Mouse (Mus musculus): Measurements from ENCODE around the gene Slco1a6. TPM values are rescaled to one million over a fixed set of nuclear protein-coding genes. Genes with fewer than 3 reads are reported as not detected.
"Not testable (repeated sequence)": the region's sequence is repeated elsewhere in the genome, so short reads cannot be mapped to it uniquely, and the experiment has no call there.

Gene Slco1a6
- polyA plus RNA-seq, 1 experiment from 2014 or later = not detected

DNA sequence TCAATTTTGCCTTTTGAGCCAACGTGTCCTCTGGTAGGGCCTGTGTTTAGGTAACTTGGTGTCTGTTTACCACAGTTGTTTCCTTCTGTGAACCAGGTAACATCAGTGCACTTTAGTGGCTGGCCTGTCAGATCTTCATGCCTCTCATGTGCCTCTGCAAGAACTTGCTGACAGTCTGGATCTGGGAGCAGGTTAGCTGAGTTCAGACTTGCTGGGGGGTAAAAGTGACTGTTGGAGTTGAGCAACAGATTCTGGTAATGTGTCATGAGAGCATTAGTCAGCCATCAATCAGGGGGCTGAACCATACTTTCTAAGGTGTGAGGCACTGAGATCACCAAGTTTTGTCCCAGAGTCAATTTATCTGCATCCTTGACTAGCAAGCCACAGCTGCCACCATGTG lies 16.4 kb downstream of the Slco1a6 start:
- H3K4me3 ChIP-seq (ENCODE audit: low read depth, low read length) = no peak overlapping the region
- ATAC-seq (replicated peaks; ENCODE audit: low FRiP score) (no peak), DNase-seq (ENCODE audit: low spot score) (no peak)
- no peaks in the 10 kb centered on the region for H3K9me3 ChIP-seq (ENCODE audit: control insufficient read depth, low read length)
- H3K27ac ChIP-seq (ENCODE audit: low read depth, low read length) = no peak overlapping the region
- H3K9ac ChIP-seq (ENCODE audit: low read depth, low read length) = no peak overlapping the region
- H3K4me2 ChIP-seq = no peak overlapping the region
- WGBS = 65% methylated on average over 1 of the region's 1 CpGs
- H3K36me3 ChIP-seq (ENCODE audit: control insufficient read depth, insufficient read depth, low read length) = no peaks in the 10 kb centered on the region
- no peaks in the 10 kb centered on the region for H3K27me3 ChIP-seq (replicated peaks; ENCODE audit: control insufficient read depth, insufficient read depth, low read length)
- no peaks in the 10 kb centered on the region for H3K4me1 ChIP-seq (replicated peaks; ENCODE audit: control insufficient read depth, insufficient read depth, low read length)

DNA sequence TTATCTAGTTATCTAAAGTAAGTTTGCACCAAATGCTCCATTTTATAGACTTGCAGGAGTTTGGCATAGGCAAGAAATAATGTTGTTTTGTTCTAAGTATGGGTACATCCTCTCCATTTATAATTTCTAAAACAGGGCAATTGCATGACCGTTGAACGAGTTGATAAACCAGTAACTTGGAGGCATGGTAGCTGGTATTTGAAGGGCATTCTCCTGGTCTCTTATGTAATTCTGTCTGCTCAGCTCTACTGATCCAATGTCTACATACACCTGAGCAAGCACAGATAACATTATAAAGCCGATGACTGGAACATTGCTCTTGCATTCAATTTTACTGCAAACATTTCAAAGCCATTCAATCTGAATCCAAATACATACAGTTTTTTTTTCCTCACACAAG lies 20.9 kb downstream of the Slco1a6 start:
- Histone ChIP-seq H3K4me2 (no peak overlapping the region), H3K4me3 (ENCODE audit: low read depth, low read length) (no peak overlapping the region), H3K27ac (ENCODE audit: low read depth, low read length) (no peak overlapping the region), H3K36me3 (ENCODE audit: control insufficient read depth, insufficient read depth, low read length) (no peaks in the 10 kb centered on the region), H3K27me3 (replicated peaks; ENCODE audit: control insufficient read depth, insufficient read depth, low read length) (no peaks in the 10 kb centered on the region), H3K9me3 (ENCODE audit: control insufficient read depth, low read length) (no peaks in the 10 kb centered on the region), H3K9ac (ENCODE audit: low read depth, low read length) (no peak overlapping the region), H3K4me1 (replicated peaks; ENCODE audit: control insufficient read depth, insufficient read depth, low read length) (no peaks in the 10 kb centered on the region)
- no peak for DNase-seq (ENCODE audit: low spot score)
- no peak for ATAC-seq (replicated peaks; ENCODE audit: low FRiP score)
- 89% methylated on average over 3 of the region's 3 CpGs for WGBS

DNA sequence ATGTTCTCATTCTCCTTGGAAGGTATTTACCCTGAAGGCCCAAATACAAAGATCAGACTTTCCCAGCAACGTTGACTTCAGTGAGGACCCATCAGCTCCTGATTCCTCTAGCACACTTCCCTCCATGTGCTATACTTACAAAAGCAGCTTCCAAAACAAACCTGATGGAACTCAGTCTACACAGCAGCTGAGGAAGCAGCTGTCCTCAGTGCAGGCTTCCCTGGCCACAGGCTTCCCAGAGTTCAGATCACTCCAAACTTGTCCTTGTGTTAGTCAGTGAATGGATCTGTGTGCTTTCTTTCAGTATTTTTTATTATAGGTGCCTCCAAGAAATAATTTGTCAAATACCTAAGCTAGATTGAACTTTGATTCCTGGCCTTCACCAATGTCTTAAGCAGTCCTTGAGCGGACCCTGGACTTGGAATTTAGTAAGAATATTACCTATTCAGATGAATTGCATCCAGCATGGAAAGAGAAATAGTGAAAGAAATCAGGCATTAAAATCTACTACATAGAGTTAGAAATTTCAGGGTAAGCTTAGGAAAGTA lies 22.4 kb downstream of the Slco1a6 start:
- no peak overlapping the region for H3K9ac ChIP-seq (ENCODE audit: low read depth, low read length)
- no peaks in the 10 kb centered on the region for H3K4me1 ChIP-seq (replicated peaks; ENCODE audit: control insufficient read depth, insufficient read depth, low read length)
- 70% methylated on average over 2 of the region's 2 CpGs for WGBS
- H3K4me2 ChIP-seq = no peak overlapping the region
- H3K27me3 ChIP-seq (replicated peaks; ENCODE audit: control insufficient read depth, insufficient read depth, low read length) = no peaks in the 10 kb centered on the region
- H3K4me3 ChIP-seq (ENCODE audit: low read depth, low read length) = no peak overlapping the region
- DNase-seq (ENCODE audit: low spot score) (no peak), ATAC-seq (replicated peaks; ENCODE audit: low FRiP score) (no peak)
- H3K36me3 ChIP-seq (ENCODE audit: control insufficient read depth, insufficient read depth, low read length) = no peaks in the 10 kb centered on the region
- no peaks in the 10 kb centered on the region for H3K9me3 ChIP-seq (ENCODE audit: control insufficient read depth, low read length)
- no peak overlapping the region for H3K27ac ChIP-seq (ENCODE audit: low read depth, low read length)

DNA sequence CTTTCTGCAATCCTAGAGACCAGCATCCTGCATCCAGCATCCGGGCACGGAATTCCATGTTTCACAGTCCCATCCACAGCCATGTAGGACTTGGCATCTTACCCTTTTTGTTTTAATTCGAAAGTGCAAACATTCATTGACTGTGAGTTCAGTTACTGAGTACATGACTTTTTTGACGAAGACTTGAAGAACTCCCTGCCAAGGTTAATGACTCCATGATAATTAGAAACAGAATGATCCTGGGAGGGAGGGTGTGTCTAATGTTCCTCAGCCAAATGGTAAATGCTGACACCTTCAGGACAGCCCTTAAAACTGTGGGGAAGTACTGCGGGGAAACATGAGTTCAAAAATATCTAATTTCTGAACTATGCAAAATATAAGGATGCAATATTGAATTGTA lies 44.9 kb downstream of the Slco1a6 start:
- WGBS = 78% methylated on average over 5 of the region's 5 CpGs

DNA sequence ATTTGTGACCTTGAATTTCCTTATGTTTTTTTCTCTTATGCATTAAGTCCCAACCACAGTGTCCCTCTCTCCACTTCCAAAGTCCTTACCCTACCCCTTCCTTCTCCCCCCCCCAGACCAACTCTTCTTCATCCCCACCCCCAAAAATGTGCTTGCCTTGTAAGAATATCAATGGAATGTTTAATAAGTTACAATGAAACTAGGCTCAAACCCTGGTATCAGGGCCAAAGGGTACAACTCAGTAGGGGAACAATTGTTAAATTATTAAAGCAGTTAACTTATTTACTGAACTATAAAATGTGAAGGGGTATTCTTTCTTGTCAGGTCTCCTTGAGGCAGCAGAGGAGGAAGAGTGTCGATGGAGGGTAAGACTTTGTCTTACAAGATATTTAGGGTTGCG lies 47.1 kb downstream of the Slco1a6 start:
- Histone ChIP-seq H3K4me2 (no peak overlapping the region), H3K27ac (ENCODE audit: low read depth, low read length) (no peak overlapping the region), H3K4me3 (ENCODE audit: low read depth, low read length) (no peak overlapping the region), H3K36me3 (ENCODE audit: control insufficient read depth, insufficient read depth, low read length) (no peaks in the 10 kb centered on the region), H3K9me3 (ENCODE audit: control insufficient read depth, low read length) (peaks cover 3% of the 10 kb centered on the region; the same call in 1 of the 2 replicates), H3K27me3 (replicated peaks; ENCODE audit: control insufficient read depth, insufficient read depth, low read length) (no peaks in the 10 kb centered on the region), H3K4me1 (replicated peaks; ENCODE audit: control insufficient read depth, insufficient read depth, low read length) (no peaks in the 10 kb centered on the region), H3K9ac (ENCODE audit: low read depth, low read length) (no peak overlapping the region)
- no peak for DNase-seq (ENCODE audit: low spot score)
- 85% methylated on average over 2 of the region's 2 CpGs for WGBS
- ATAC-seq (replicated peaks; ENCODE audit: low FRiP score) = no peak

More for the DNA sequence above, 44.9 kb downstream of the Slco1a6 start:
- no peak overlapping the region for H3K27ac ChIP-seq (ENCODE audit: low read depth, low read length)
- H3K4me1 ChIP-seq (replicated peaks; ENCODE audit: control insufficient read depth, insufficient read depth, low read length) = no peaks in the 10 kb centered on the region
- no peak overlapping the region for H3K4me3 ChIP-seq (ENCODE audit: low read depth, low read length)
- no peaks in the 10 kb centered on the region for H3K27me3 ChIP-seq (replicated peaks; ENCODE audit: control insufficient read depth, insufficient read depth, low read length)
- DNase-seq (ENCODE audit: low spot score) (no peak), ATAC-seq (replicated peaks; ENCODE audit: low FRiP score) (no peak)
- no peak overlapping the region for H3K9ac ChIP-seq (ENCODE audit: low read depth, low read length)
- no peaks in the 10 kb centered on the region for H3K36me3 ChIP-seq (ENCODE audit: control insufficient read depth, insufficient read depth, low read length)
- no peak overlapping the region for H3K4me2 ChIP-seq
- H3K9me3 ChIP-seq (ENCODE audit: control insufficient read depth, low read length) = no peaks in the 10 kb centered on the region

DNA sequence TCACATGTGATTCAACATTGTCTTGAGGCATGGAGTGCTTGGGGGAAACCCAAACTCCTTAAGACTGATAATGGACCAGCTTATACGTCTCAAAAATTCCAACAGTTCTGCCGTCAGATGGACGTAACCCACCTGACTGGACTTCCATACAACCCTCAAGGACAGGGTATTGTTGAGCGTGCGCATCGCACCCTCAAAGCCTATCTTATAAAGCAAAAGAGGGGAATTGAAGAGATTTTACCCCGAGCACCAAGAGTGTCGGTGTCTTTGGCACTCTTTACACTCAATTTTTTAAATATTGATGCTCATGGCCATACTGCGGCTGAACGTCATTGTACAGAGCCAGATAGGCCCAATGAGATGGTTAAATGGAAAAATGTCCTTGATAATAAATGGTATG lies 54.2 kb downstream of the Slco1a6 start:
- H3K4me3 ChIP-seq (ENCODE audit: low read depth, low read length); H3K27ac ChIP-seq (ENCODE audit: low read depth, low read length); H3K36me3 ChIP-seq (ENCODE audit: control insufficient read depth, insufficient read depth, low read length); ATAC-seq (replicated peaks; ENCODE audit: low FRiP score); H3K4me1 ChIP-seq (replicated peaks; ENCODE audit: control insufficient read depth, insufficient read depth, low read length); DNase-seq (ENCODE audit: low spot score); H3K27me3 ChIP-seq (replicated peaks; ENCODE audit: control insufficient read depth, insufficient read depth, low read length); H3K4me2 ChIP-seq; H3K9ac ChIP-seq (ENCODE audit: low read depth, low read length); H3K9me3 ChIP-seq (ENCODE audit: control insufficient read depth, low read length): not testable (repeated sequence)
- WGBS = 92% methylated on average over 4 of the region's 10 CpGs

DNA sequence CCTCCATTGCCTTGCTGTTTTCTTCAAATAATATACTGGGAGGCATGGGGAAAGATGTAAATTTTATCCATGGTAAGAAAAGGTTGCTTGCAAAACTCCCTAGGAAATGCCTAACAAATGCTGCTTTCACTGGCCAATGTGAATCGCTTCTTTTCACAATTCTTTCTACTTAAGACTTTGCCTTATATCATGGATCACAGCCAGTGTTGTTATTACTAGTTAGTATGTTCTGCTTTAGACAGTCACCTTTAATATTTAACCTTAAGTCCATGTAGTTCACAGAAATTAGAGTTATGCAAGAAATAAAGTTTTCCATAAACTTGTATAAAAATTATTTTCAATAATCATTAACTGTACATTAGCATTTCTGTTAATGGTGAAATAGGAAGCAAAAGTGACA lies 60.0 kb downstream of the Slco1a6 start:
- Histone ChIP-seq H3K36me3 (ENCODE audit: control insufficient read depth, insufficient read depth, low read length) (no peaks in the 10 kb centered on the region), H3K4me1 (replicated peaks; ENCODE audit: control insufficient read depth, insufficient read depth, low read length) (no peaks in the 10 kb centered on the region), H3K9me3 (ENCODE audit: control insufficient read depth, low read length) (no peaks in the 10 kb centered on the region), H3K4me3 (ENCODE audit: low read depth, low read length) (no peak overlapping the region), H3K9ac (ENCODE audit: low read depth, low read length) (no peak overlapping the region), H3K4me2 (no peak overlapping the region), H3K27me3 (replicated peaks; ENCODE audit: control insufficient read depth, insufficient read depth, low read length) (no peaks in the 10 kb centered on the region), H3K27ac (ENCODE audit: low read depth, low read length) (no peak overlapping the region)
- DNase-seq (ENCODE audit: low spot score) (no peak), ATAC-seq (replicated peaks; ENCODE audit: low FRiP score) (no peak)
- WGBS = 81% methylated on average over 1 of the region's 1 CpGs

DNA sequence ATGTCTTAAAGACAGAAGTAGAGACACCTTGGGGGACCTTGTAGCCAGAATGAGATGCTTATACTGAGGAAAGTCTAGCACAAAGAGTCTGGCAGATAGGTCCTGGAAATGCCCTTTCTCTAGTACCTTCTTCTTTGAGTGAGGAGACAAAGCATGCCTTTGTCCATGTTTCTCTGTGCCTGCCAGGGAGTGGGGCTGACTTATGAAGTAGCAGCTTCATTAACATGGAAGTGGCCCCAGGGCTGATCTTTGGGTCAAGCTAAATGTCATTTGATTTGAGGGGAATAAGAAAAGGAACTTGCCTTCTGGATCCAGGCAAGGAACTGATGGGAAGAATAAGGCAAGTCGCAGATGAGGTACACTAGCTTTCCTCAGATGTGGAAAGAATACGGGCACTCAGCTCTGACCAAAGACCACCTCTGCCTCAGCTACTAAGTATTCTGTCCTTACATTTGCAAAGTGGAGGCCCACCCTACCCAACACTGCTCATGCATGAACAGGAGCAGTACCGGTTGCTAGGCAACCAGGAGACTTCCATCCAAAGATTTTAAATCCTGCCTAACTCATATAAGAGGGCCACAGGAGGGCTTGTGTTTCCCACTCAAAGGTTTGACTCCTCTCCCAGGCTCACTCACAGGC lies 96.5 kb downstream of the Slco1a6 start:
- 94% methylated on average over 3 of the region's 3 CpGs for WGBS
- Histone ChIP-seq H3K27me3 (replicated peaks; ENCODE audit: control insufficient read depth, insufficient read depth, low read length) (no peaks in the 10 kb centered on the region), H3K9me3 (ENCODE audit: control insufficient read depth, low read length) (no peaks in the 10 kb centered on the region), H3K27ac (ENCODE audit: low read depth, low read length) (no peak overlapping the region), H3K9ac (ENCODE audit: low read depth, low read length) (no peak overlapping the region), H3K4me3 (ENCODE audit: low read depth, low read length) (no peak overlapping the region), H3K36me3 (ENCODE audit: control insufficient read depth, insufficient read depth, low read length) (no peaks in the 10 kb centered on the region), H3K4me2 (no peak overlapping the region), H3K4me1 (replicated peaks; ENCODE audit: control insufficient read depth, insufficient read depth, low read length) (no peaks in the 10 kb centered on the region)
- DNase-seq (ENCODE audit: low spot score) (no peak), ATAC-seq (replicated peaks; ENCODE audit: low FRiP score) (no peak)

DNA sequence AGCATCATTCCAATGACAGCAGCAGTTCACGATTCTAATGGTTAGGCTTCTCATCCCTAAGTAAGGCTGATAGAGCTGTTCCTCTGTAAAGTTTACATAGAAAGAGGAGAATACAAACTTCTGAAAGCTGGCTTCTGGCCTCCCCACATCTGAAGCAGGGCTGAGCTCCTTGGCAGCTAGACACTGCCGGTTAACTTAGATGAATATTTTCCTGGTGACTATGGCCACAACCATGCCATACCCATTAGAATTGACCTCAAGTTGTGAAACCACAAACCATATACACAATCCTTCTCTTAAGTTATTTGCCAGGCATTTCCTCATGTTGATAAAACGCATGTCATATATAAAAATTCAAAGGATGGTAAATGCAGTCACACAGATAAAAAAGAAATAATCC lies 117.2 kb downstream of the Slco1a6 start:
- Histone ChIP-seq H3K9me3 (ENCODE audit: control insufficient read depth, low read length) (no peaks in the 10 kb centered on the region), H3K4me2 (no peak overlapping the region), H3K36me3 (ENCODE audit: control insufficient read depth, insufficient read depth, low read length) (no peaks in the 10 kb centered on the region), H3K4me1 (replicated peaks; ENCODE audit: control insufficient read depth, insufficient read depth, low read length) (no peaks in the 10 kb centered on the region), H3K9ac (ENCODE audit: low read depth, low read length) (no peak overlapping the region), H3K4me3 (ENCODE audit: low read depth, low read length) (no peak overlapping the region), H3K27ac (ENCODE audit: low read depth, low read length) (no peak overlapping the region), H3K27me3 (replicated peaks; ENCODE audit: control insufficient read depth, insufficient read depth, low read length) (no peaks in the 10 kb centered on the region)
- WGBS = 76% methylated on average over 3 of the region's 3 CpGs
- DNase-seq (ENCODE audit: low spot score) (no peak), ATAC-seq (replicated peaks; ENCODE audit: low FRiP score) (no peak)

Data from liver, embryonic 11.5 days (tissue).